Mouse (Mus musculus): ENCODE measurements around the gene Nkain4. TPM values are rescaled to one million over a fixed set of nuclear protein-coding genes. Genes with fewer than 3 reads are reported as not detected.

Gene Nkain4
- polyA plus RNA-seq, 1 experiment from 2014 or later, result 82.7 TPM

DNA sequence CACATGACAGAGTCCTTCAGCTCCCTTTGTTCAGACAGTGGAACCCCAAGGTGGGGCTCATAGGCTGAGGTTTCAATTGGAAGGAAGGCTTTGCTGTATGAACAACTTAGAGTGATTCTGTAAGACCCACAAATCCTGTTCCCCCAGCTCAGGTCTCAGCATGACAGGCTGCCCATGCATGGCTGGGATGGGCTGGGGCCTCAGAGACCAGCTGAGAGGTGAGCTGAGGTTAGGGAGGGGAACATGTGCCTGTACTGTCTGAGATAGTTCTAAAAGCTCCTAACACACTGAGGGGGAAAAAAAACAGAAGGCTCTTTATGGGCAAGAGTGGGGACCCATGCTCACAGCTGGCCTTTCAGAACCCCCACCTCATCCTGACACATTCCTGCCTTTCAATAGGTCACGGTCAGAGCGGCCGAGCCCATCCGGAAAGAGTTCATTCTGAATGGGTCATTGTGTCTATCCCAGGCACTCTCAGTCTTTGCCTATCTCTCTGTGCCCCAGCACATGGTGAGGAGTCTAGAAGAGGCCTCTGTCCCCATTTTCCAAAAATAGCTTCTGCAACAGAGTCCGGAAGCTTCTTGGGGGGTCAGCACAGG, 33.0 kb upstream of the Nkain4 start:
- H3K4me2 ChIP-seq (ENCODE audit: low read length), result no peak overlapping the region
- WGBS, result 49% methylated on average over 5 of the region's 5 CpGs
- H3K9ac ChIP-seq (ENCODE audit: low read depth, low read length), result no peak overlapping the region
- H3K36me3 ChIP-seq (ENCODE audit: control insufficient read depth, insufficient read depth, low read length), result peaks cover 3% of the 10 kb centered on the region; the same call in 1 of the 2 replicates
- H3K4me1 ChIP-seq (ENCODE audit: control insufficient read depth, insufficient read depth, low read length), result 0 out of 2 replicates have a peak, but pooled peaks cover 2% of the 10 kb centered on the region
- ATAC-seq, result no peak
- H3K27ac ChIP-seq (ENCODE audit: low read length), result no peak overlapping the region
- H3K9me3 ChIP-seq (replicated peaks; ENCODE audit: control insufficient read depth, low read length, poor library complexity, severe bottlenecking), result no peaks in the 10 kb centered on the region
- no peaks in the 10 kb centered on the region for H3K27me3 ChIP-seq (ENCODE audit: control insufficient read depth, insufficient read depth, low read depth, low read length)
- no peak overlapping the region for H3K4me3 ChIP-seq (ENCODE audit: low read depth, low read length)

DNA sequence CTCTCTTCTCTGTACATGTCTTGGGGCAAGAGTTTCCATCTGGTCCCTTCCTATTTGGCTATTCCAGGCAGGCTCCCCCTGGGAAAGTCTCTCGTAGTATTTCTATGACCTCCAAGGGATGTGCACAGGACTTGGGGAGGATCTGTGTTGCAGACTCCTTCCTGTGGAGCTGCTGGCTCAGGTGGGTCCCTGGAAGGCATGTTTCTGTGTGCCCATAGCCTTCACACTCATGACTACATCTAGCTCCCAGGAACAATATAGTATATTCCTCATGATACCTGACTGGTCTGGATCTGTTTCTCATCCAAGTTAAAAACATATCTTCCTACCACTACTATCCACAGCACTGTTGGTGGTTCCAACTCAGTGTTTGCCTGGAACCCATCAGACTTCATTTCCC, 32.5 kb upstream of the Nkain4 start:
- 58% methylated on average over 1 of the region's 1 CpGs for WGBS
- no peak overlapping the region for H3K27ac ChIP-seq (ENCODE audit: low read length)
- no peak overlapping the region for H3K9ac ChIP-seq (ENCODE audit: low read depth, low read length)
- H3K4me2 ChIP-seq (ENCODE audit: low read length), result no peak overlapping the region
- no peaks in the 10 kb centered on the region for H3K9me3 ChIP-seq (replicated peaks; ENCODE audit: control insufficient read depth, low read length, poor library complexity, severe bottlenecking)
- H3K36me3 ChIP-seq (ENCODE audit: control insufficient read depth, insufficient read depth, low read length), result peaks cover 8% of the 10 kb centered on the region
- no peak overlapping the region for H3K4me3 ChIP-seq (ENCODE audit: low read depth, low read length)
- H3K27me3 ChIP-seq (ENCODE audit: control insufficient read depth, insufficient read depth, low read depth, low read length), result no peaks in the 10 kb centered on the region
- no peak for ATAC-seq
- H3K4me1 ChIP-seq (ENCODE audit: control insufficient read depth, insufficient read depth, low read length), result 0 out of 2 replicates have a peak, but pooled peaks cover 2% of the 10 kb centered on the region

DNA sequence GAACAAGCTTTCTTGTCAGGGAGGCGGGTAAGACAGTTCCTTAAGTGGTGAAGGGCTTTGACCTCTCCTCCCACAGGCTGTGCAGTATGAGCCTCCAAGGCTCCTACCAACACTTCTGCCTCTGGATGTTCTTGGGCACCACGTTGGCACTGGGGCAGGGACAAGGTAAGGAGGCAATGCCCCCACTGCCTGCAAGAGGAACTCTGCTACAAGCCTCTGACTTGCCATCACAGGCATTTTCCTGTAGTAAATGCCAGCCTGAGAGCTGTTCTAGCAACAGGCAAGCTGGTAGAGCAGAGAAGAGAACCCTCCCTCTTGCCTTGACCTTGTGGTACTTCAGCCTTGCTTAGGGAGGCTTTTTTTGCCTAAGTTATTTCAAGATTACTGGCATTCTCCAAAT, 31.9 kb upstream of the Nkain4 start, which contains the start of gene Col20a1:
Gene Col20a1, plus strand, starts transcription at position 87 of the 400 bp plus-strand sequence.
- ATAC-seq, result no peak
- no peak within 1 kb of the TSS for H3K4me3 ChIP-seq (ENCODE audit: low read depth, low read length)
- H3K27ac ChIP-seq (ENCODE audit: low read length), result no peak within 1 kb of the TSS
- H3K9ac ChIP-seq (ENCODE audit: low read depth, low read length), result no peak within 1 kb of the TSS
- H3K9me3 ChIP-seq (replicated peaks; ENCODE audit: control insufficient read depth, low read length, poor library complexity, severe bottlenecking), result no peaks in the 10 kb centered on the region
- no peak within 1 kb of the TSS for H3K4me2 ChIP-seq (ENCODE audit: low read length)
- H3K36me3 ChIP-seq (ENCODE audit: control insufficient read depth, insufficient read depth, low read length), result peaks cover 14% of the 10 kb centered on the region
- 0 out of 2 replicates have a peak, but pooled peaks cover 2% of the 10 kb centered on the region for H3K4me1 ChIP-seq (ENCODE audit: control insufficient read depth, insufficient read depth, low read length)
- no peaks in the 10 kb centered on the region for H3K27me3 ChIP-seq (ENCODE audit: control insufficient read depth, insufficient read depth, low read depth, low read length)
- 65% methylated on average over 2 of the region's 2 CpGs for WGBS

DNA sequence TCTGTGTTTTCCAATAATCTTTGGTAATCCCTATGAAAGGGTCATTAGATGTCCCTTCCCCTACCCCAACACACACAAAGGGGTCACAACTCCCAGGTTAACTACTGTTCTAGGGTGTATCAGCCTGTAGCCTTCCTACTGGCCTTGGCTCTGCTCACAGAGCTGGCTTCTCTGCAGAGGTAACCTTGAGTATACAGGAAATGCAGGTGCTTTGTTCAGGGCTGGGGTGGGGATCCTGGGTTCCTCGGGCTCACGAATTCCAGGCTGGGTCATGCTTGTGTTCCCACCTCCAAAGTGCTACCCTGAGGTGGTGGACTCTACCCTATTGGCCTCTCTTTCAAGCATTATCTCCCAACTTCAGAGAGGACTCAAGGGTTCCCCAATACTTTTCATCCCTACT, 31.1 kb upstream of the Nkain4 start:
- no peak overlapping the region for H3K27ac ChIP-seq (ENCODE audit: low read length)
- no peak overlapping the region for H3K4me3 ChIP-seq (ENCODE audit: low read depth, low read length)
- H3K4me2 ChIP-seq (ENCODE audit: low read length), result no peak overlapping the region
- H3K27me3 ChIP-seq (ENCODE audit: control insufficient read depth, insufficient read depth, low read depth, low read length), result no peaks in the 10 kb centered on the region
- no peaks in the 10 kb centered on the region for H3K9me3 ChIP-seq (replicated peaks; ENCODE audit: control insufficient read depth, low read length, poor library complexity, severe bottlenecking)
- H3K9ac ChIP-seq (ENCODE audit: low read depth, low read length), result no peak overlapping the region
- WGBS, result 95% methylated on average over 2 of the region's 2 CpGs
- 0 out of 2 replicates have a peak, but pooled peaks cover 2% of the 10 kb centered on the region for H3K4me1 ChIP-seq (ENCODE audit: control insufficient read depth, insufficient read depth, low read length)
- H3K36me3 ChIP-seq (ENCODE audit: control insufficient read depth, insufficient read depth, low read length), result peaks cover 19% of the 10 kb centered on the region
- no peak for ATAC-seq

DNA sequence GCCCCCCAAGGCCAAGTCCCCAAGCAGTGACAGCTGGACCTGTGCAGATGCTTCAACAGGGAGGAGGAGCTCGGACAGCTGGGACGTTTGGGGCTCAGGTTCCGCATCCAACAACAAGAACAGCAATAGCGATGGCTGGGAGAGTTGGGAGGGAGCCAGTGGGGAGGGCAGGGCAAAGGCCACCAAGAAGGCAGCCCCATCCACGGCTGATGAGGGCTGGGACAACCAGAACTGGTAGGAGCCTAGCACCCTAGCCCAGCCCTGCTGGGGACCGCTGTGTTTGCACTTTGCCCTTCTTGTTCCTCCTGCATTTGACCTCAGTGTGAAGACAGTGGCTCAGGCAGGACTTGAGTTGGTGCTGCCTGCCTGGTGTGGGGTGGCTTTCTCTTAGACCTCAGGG, 26.6 kb upstream of the Nkain4 start:
- Histone ChIP-seq H3K9me3 (replicated peaks; ENCODE audit: control insufficient read depth, low read length, poor library complexity, severe bottlenecking) (no peaks in the 10 kb centered on the region), H3K4me3 (ENCODE audit: low read depth, low read length) (no peak overlapping the region), H3K27me3 (ENCODE audit: control insufficient read depth, insufficient read depth, low read depth, low read length) (no peaks in the 10 kb centered on the region), H3K4me1 (ENCODE audit: control insufficient read depth, insufficient read depth, low read length) (no peaks in the 10 kb centered on the region), H3K36me3 (ENCODE audit: control insufficient read depth, insufficient read depth, low read length) (peaks cover 46% of the 10 kb centered on the region), H3K9ac (ENCODE audit: low read depth, low read length) (no peak overlapping the region), H3K4me2 (ENCODE audit: low read length) (no peak overlapping the region), H3K27ac (ENCODE audit: low read length) (no peak overlapping the region)
- 81% methylated on average over 6 of the region's 6 CpGs for WGBS
- ATAC-seq, result no peak

DNA sequence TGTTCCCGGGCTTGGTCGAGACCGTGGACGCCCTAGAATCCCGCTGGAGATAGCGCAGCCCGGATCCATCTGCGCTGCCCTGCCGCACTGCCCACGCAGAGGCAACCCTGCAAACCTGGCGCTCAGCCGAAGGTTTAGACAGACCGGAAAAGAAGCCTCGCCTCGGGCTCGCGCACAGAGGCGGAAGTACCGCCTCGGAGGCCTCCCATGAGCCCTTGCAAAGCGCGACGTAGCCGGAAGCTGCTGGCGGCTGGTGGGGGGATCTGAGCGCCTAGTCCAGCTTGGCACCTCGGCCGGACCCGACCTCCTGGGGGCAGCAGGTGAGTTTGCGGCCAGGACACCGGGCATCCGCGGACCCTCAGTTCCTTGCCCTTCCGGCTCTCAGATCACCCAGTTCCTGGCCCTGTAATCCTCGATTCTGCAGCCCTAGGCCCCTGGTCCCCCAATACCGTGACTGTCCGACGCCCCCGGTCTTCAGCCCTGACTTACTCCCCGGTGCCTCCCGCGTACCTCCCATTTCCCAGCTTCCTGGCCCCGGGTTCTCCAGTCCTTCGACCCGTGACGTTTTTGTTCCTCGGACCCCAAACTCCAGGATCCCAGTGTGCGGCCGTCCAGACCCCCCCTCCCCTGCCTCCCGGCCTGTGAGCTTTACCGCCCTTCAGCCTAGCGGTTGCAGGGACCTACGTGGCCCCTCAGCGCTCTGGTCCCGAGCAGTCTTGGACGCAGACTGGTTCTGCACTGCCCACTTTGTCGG, 12.7 kb upstream of the Nkain4 start, which contains the start of gene Arfgap1:
Gene Arfgap1, plus strand, starts transcription at position 216 of the 754 bp plus-strand sequence.
- Histone ChIP-seq H3K36me3 (ENCODE audit: control insufficient read depth, insufficient read depth, low read length) (peaks cover 10% of the 10 kb centered on the region), H3K4me3 (ENCODE audit: low read depth, low read length) (peak within 1 kb of the TSS; percentile 93), H3K4me1 (ENCODE audit: control insufficient read depth, insufficient read depth, low read length) (peaks cover 21% of the 10 kb centered on the region), H3K27ac (ENCODE audit: low read length) (peak within 1 kb of the TSS; percentile 84), H3K9ac (ENCODE audit: low read depth, low read length) (peak within 1 kb of the TSS; percentile 78), H3K4me2 (ENCODE audit: low read length) (peak within 1 kb of the TSS; percentile 97), H3K27me3 (ENCODE audit: control insufficient read depth, insufficient read depth, low read depth, low read length) (no peaks in the 10 kb centered on the region), H3K9me3 (replicated peaks; ENCODE audit: control insufficient read depth, low read length, poor library complexity, severe bottlenecking) (no peaks in the 10 kb centered on the region)
- under 1% methylated on average over 57 of the region's 57 CpGs for whole genome bisulfite sequencing
- peak; percentile 91 for ATAC-seq

DNA sequence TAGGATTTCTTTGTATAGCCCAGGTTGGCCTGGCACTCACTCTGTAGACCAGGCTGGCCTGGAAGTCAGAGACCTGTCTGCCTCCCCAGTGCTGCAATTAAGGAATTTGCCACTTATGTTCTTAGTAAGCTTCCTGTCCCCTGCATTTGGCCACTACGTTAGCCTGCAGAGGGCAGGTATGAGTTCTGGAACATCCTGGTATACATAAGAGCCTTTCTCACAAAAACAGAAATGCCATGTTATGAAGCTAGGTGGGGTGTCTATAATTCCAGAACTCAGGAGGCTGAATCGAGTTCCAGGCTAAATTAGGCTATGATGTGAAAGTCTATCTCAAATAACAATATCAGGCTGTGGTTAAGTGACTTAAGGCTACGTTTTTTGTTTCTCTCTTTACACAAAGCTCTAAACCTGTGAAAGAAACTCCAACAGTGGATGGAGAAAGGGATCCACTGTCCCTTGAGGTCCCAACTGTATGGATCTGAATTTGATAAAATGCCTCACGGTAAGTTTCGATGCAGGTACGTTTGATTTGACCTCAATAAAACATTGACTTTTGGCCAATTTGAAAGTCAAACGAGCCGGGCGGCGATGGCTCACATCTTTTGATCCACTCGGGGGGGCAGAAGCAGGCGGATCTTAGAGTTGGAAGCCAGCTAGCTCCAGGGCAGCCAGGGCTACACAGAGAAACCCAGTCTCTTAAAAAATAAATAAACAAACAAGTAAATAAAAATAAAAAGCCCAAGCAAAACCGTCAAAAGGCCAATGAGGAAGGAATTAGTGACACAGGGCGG, 11.8 kb upstream of the Nkain4 start:
- Histone ChIP-seq H3K36me3 (ENCODE audit: control insufficient read depth, insufficient read depth, low read length) (peaks cover 1% of the 10 kb centered on the region; the same call in 1 of the 2 replicates), H3K27me3 (ENCODE audit: control insufficient read depth, insufficient read depth, low read depth, low read length) (no peaks in the 10 kb centered on the region), H3K4me3 (ENCODE audit: low read depth, low read length) (peak overlapping the region; percentile 93), H3K27ac (ENCODE audit: low read length) (peak overlapping the region; percentile 84), H3K9ac (ENCODE audit: low read depth, low read length) (peak overlapping the region; percentile 78), H3K4me2 (ENCODE audit: low read length) (peak overlapping the region; percentile 97), H3K9me3 (replicated peaks; ENCODE audit: control insufficient read depth, low read length, poor library complexity, severe bottlenecking) (no peaks in the 10 kb centered on the region), H3K4me1 (ENCODE audit: control insufficient read depth, insufficient read depth, low read length) (peaks cover 21% of the 10 kb centered on the region)
- ATAC-seq, result peak; percentile 25; the same call in 1 of the 2 replicates
- WGBS, result 14% methylated on average over 14 of the region's 14 CpGs

DNA sequence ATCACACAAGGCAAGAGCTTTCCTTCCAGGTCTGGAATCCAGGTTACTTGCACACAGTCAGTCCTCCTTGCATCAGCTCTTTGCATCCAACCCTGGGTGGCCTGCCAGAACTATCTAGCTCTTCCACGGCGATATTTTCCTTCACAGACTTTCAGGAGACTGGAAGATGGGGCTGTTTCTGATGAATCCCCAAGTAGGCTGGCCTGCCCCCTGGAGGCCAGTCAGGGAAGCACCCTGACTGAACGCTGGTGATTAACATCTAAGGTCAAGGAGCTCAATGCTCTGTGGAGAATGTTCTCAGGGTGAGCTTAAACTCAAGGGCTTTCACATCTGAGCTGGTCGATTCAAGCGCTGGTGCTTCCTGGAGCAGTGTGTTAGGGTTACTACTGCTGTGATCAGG, 9.5 kb upstream of the Nkain4 start:
- H3K27ac ChIP-seq (ENCODE audit: low read length), result no peak overlapping the region
- no peaks in the 10 kb centered on the region for H3K27me3 ChIP-seq (ENCODE audit: control insufficient read depth, insufficient read depth, low read depth, low read length)
- 2% methylated on average over 5 of the region's 5 CpGs for WGBS
- ATAC-seq, result no peak
- H3K9me3 ChIP-seq (replicated peaks; ENCODE audit: control insufficient read depth, low read length, poor library complexity, severe bottlenecking), result no peaks in the 10 kb centered on the region
- no peaks in the 10 kb centered on the region for H3K36me3 ChIP-seq (ENCODE audit: control insufficient read depth, insufficient read depth, low read length)
- no peak overlapping the region for H3K9ac ChIP-seq (ENCODE audit: low read depth, low read length)
- H3K4me1 ChIP-seq (ENCODE audit: control insufficient read depth, insufficient read depth, low read length), result peaks cover 17% of the 10 kb centered on the region
- H3K4me3 ChIP-seq (ENCODE audit: low read depth, low read length), result no peak overlapping the region
- no peak overlapping the region for H3K4me2 ChIP-seq (ENCODE audit: low read length)

All from midbrain, embryonic 16.5 days (tissue).